Comparison of ENCODE assay signal across 30 mouse cellular contexts in the genomic region with DNA sequence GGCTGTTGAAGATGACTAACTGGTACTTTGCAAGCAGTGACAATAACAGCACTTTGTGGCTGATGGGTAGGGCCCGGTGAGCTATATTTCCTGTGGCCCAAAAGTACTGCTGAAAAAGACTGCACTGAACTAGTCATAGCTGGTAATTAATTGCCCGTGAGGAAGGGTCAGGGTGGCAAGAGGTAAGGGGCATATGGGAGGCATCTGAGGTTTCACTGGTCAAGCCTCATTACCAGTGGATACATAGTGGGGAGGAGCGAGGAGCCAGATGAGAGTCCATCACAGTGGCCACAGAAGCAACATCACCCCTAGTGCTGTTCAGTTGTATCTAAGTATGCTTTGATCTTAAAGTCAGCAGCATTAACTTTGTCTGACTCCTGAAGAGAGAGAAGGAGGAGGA. TPM values are rescaled to one million over a fixed set of nuclear protein-coding genes. Genes with fewer than 3 reads are reported as not detected.
"Had no signal": no experiment of that assay in that cellular context is flagged by ENCODE, and none has a peak within 500 bp of the region (broad histone marks: within the 10 kb centered on the region; RNA-seq: fewer than 3 reads in every experiment).

No protein-coding gene starts in this region.

- ATAC-seq: hindbrain, embryonic 16.5 days; inflammation-experienced regulatory T-cells, adult 6 months; intestine, embryonic 15.5 days; intestine, postnatal 0 days had no signal

- H3K4me1 ChIP-seq: intestine, embryonic 15.5 days; liver, embryonic 13.5 days; liver, embryonic 15.5 days had no signal

- H3K27ac ChIP-seq: gastrocnemius, adult 2 months; heart, embryonic 10.5 days; hindbrain, embryonic 10.5 days; hindbrain, embryonic 12.5 days; hindbrain, embryonic 14.5 days; intestine, embryonic 15.5 days; layer of hippocampus, adult 2 months; left cerebral cortex, adult 2 months; limb, embryonic 10.5 days; limb, embryonic 12.5 days; liver, embryonic 13.5 days; liver, embryonic 15.5 days had no signal

- DNase-seq: gastrocnemius, adult 2 months; gastrocnemius, postnatal 10 days; gastrocnemius, postnatal 25 days; heart, adult 18-20 months; heart, postnatal 10 days; heart, postnatal 4 days; kidney, adult 18-20 months; kidney, adult 9 months; kidney, postnatal 4 days; liver; liver, embryonic 13.5 days had no signal

- H3K36me3 ChIP-seq: heart, embryonic 10.5 days; heart, embryonic 12.5 days; hindbrain, embryonic 10.5 days; hindbrain, embryonic 12.5 days; intestine, embryonic 15.5 days; limb, embryonic 10.5 days; limb, embryonic 12.5 days; liver, embryonic 13.5 days; liver, embryonic 15.5 days had no signal

- H3K27me3 ChIP-seq: heart, embryonic 12.5 days; hindbrain, embryonic 12.5 days; intestine, embryonic 15.5 days had no signal

- H3K4me2 ChIP-seq: heart, embryonic 12.5 days; hindbrain, embryonic 12.5 days; hindbrain, embryonic 14.5 days; intestine, embryonic 15.5 days; limb, embryonic 12.5 days; liver, embryonic 11.5 days; liver, embryonic 13.5 days; liver, embryonic 15.5 days had no signal

- H3K9ac ChIP-seq: heart, embryonic 12.5 days; hindbrain, embryonic 12.5 days; hindbrain, embryonic 14.5 days; intestine, embryonic 15.5 days; limb, embryonic 12.5 days; liver, embryonic 13.5 days; liver, embryonic 15.5 days had no signal

- H3K4me3 ChIP-seq: gastrocnemius, adult 2 months; heart, embryonic 10.5 days; heart, embryonic 12.5 days; hindbrain, embryonic 10.5 days; hindbrain, embryonic 12.5 days; intestine, embryonic 15.5 days; layer of hippocampus, adult 2 months; left cerebral cortex, adult 2 months; limb, embryonic 10.5 days; limb, embryonic 12.5 days; liver, embryonic 13.5 days; liver, embryonic 15.5 days had no signal

- H3K9me3 ChIP-seq: heart, embryonic 10.5 days; heart, embryonic 12.5 days; hindbrain, embryonic 10.5 days; hindbrain, embryonic 12.5 days; intestine, embryonic 15.5 days; limb, embryonic 10.5 days; limb, embryonic 12.5 days; liver, embryonic 13.5 days; liver, embryonic 15.5 days had no signal

RNA-seq across cellular contexts. Expression of gene Gm11011, which starts 42.5 kb away (rescaled TPM):
- polyA plus RNA-seq: frontal cortex, adult 2 months; heart, embryonic 10.5 days; heart, embryonic 12.5 days; heart, embryonic 14.5 days; heart, embryonic 16.5 days; hindbrain, embryonic 10.5 days; hindbrain, embryonic 12.5 days; hindbrain, embryonic 14.5 days; hindbrain, embryonic 16.5 days; inflammation-experienced regulatory T-cells, adult 6 months; intestine, embryonic 15.5 days; intestine, postnatal 0 days; limb, embryonic 10.5 days; limb, embryonic 12.5 days; limb, embryonic 14.5 days; liver, embryonic 11.5 days; liver, embryonic 13.5 days; liver, embryonic 15.5 days had no signal
